Mouse (Mus musculus) heart, embryonic 16.5 days (tissue): ENCODE data around the gene Coq2. TPM values are rescaled to one million over a fixed set of nuclear protein-coding genes. Genes with fewer than 3 reads are reported as not detected.

Experiments
- ATAC-seq: fragments of 200-750 bp; cut with Nextera tagmentation; replicated peaks from 2 replicates; pipeline ENCODE4 v1.8.0; 2017; ENCODE audit warnings: moderate number of reproducible peaks; ENCODE audit not compliant: insufficient read depth, low FRiP score; ENCODE audit errors: extremely low read depth
- H3K27ac ChIP-seq: fragments of 300-500 bp; sonication (generic); 2 replicates; pipeline ENCODE4 v1.5.1; 2014; ENCODE audit warnings: mild to moderate bottlenecking, low read length, control low read depth, moderate library complexity
- H3K27me3 ChIP-seq: fragments of 300-500 bp; sonication (generic); 2 replicates; pipeline ENCODE4 v1.6.1; 2014; ENCODE audit warnings: low read length, mixed read lengths; ENCODE audit not compliant: control insufficient read depth, insufficient read depth
- H3K36me3 ChIP-seq: fragments of 300-500 bp; sonication (generic); 2 replicates; pipeline ENCODE4 v1.6.1; 2014; ENCODE audit not compliant: control insufficient read depth, insufficient read depth
- H3K4me1 ChIP-seq: fragments of 300-500 bp; sonication (generic); 2 replicates; pipeline ENCODE4 v1.6.1; 2014; ENCODE audit warnings: low read length, mixed read lengths; ENCODE audit not compliant: control insufficient read depth, insufficient read depth
- H3K4me2 ChIP-seq: fragments of 300-500 bp; sonication (generic); 2 replicates; pipeline ENCODE4 v1.6.1; 2014; ENCODE audit warnings: low read depth, mild to moderate bottlenecking, control low read depth, low read length
- H3K4me3 ChIP-seq: fragments of 300-500 bp; sonication (generic); 2 replicates; pipeline ENCODE4 v1.5.1; 2014; ENCODE audit warnings: mild to moderate bottlenecking, control low read depth, low read length
- H3K9ac ChIP-seq: fragments of 300-500 bp; sonication (generic); 2 replicates; pipeline ENCODE4 v1.6.1; 2014; ENCODE audit warnings: low read length, control low read depth
- H3K9me3 ChIP-seq: fragments of 300-500 bp; sonication (generic); replicated peaks from 2 replicates; pipeline ENCODE4 v1.6.1; 2016; ENCODE audit warnings: low read length; ENCODE audit not compliant: control insufficient read depth
- WGBS: fragments of 180-500 bp; shearing (Covaris S2); extraction: QIAGEN DNeasy Blood & Tissue Kit; methylation state at CpG from one replicate; pipeline ENCODE4 v1.1.7; 2014; 5-methylcytosine and 5-hydroxymethylcytosine counted together
- polyA plus RNA-seq: library from polyadenylated mRNA; unstranded; fragments of >200 nt; fragmentation: Nextera tagmentation; extraction: Ambion mirVana; gene quantifications from 2 replicates; pipeline ENCODE4 v1.2.1, GENCODE M21; 2015

Gene Coq2
- polyA plus RNA-seq, 1 experiment from 2014 or later, result 73.2 TPM

- H3K4me2 ChIP-seq, result no peak overlapping the region
- H3K4me1 ChIP-seq, result no peaks in the 10 kb centered on the region
- no peaks in the 10 kb centered on the region for H3K36me3 ChIP-seq
- no peaks in the 10 kb centered on the region for H3K9me3 ChIP-seq
- no peak overlapping the region for H3K4me3 ChIP-seq
- ATAC-seq, result no peak
- H3K27me3 ChIP-seq, result no peaks in the 10 kb centered on the region
- WGBS, result 86% methylated on average over 15 of the region's 15 CpGs
- no peak overlapping the region for H3K27ac ChIP-seq
- no peak overlapping the region for H3K9ac ChIP-seq
Measured at GRCm38 (mm10) chr5:100619586-100620275, 55.2 kb downstream of the Coq2 start.

GRCm38 (mm10) chr5:100613896-100614768 is 60.8 kb downstream of the Coq2 start:
- Histone ChIP-seq H3K4me1 (no peaks in the 10 kb centered on the region), H3K4me2 (no peak overlapping the region), H3K9ac (no peak overlapping the region), H3K27me3 (no peaks in the 10 kb centered on the region), H3K36me3 (no peaks in the 10 kb centered on the region), H3K9me3 (no peaks in the 10 kb centered on the region), H3K27ac (no peak overlapping the region), H3K4me3 (no peak overlapping the region)
- ATAC-seq, result no peak
- WGBS, result 80% methylated on average over 17 of the region's 17 CpGs

- WGBS, result 57% methylated on average over 9 of the region's 9 CpGs
- no peak overlapping the region for H3K9ac ChIP-seq
- ATAC-seq, result no peak
- peaks cover 7% of the 10 kb centered on the region; the same call in 1 of the 2 replicates for H3K4me1 ChIP-seq
- no peak overlapping the region for H3K27ac ChIP-seq
- H3K27me3 ChIP-seq, result no peaks in the 10 kb centered on the region
- no peak overlapping the region for H3K4me2 ChIP-seq
- no peaks in the 10 kb centered on the region for H3K9me3 ChIP-seq
- H3K36me3 ChIP-seq, result no peaks in the 10 kb centered on the region
- no peak overlapping the region for H3K4me3 ChIP-seq
Measured at GRCm38 (mm10) chr5:100607868-100608267, 67.1 kb downstream of the Coq2 start.

- H3K4me1 ChIP-seq, result peaks cover 7% of the 10 kb centered on the region; the same call in 1 of the 2 replicates
- H3K27me3 ChIP-seq, result no peaks in the 10 kb centered on the region
- no peak overlapping the region; the same call in 1 of the 2 replicates for H3K27ac ChIP-seq
- peak; percentile 55 for ATAC-seq
- WGBS, result 53% methylated on average over 4 of the region's 4 CpGs
- H3K4me2 ChIP-seq, result no peak overlapping the region
- no peak overlapping the region for H3K9ac ChIP-seq
- H3K9me3 ChIP-seq, result no peaks in the 10 kb centered on the region
- H3K36me3 ChIP-seq, result no peaks in the 10 kb centered on the region
- H3K4me3 ChIP-seq, result no peak overlapping the region
Measured at GRCm38 (mm10) chr5:100607090-100607762, 67.7 kb downstream of the Coq2 start.

- no peaks in the 10 kb centered on the region for H3K27me3 ChIP-seq
- no peaks in the 10 kb centered on the region for H3K36me3 ChIP-seq
- H3K9ac ChIP-seq, result no peak overlapping the region; the same call in 1 of the 2 replicates
- no peaks in the 10 kb centered on the region for H3K9me3 ChIP-seq
- peak; percentile 67 for ATAC-seq
- 48% methylated on average over 9 of the region's 9 CpGs for WGBS
- H3K4me2 ChIP-seq, result no peak overlapping the region
- peaks cover 7% of the 10 kb centered on the region; the same call in 1 of the 2 replicates for H3K4me1 ChIP-seq
- no peak overlapping the region for H3K4me3 ChIP-seq
- no peak overlapping the region for H3K27ac ChIP-seq
Measured at GRCm38 (mm10) chr5:100605828-100606229, 69.1 kb downstream of the Coq2 start.

Other genes with a start within 250 kb of the Coq2 start
- 9.9 and 10.8 TPM in 2 replicates for gene Lin54, start 174.5 kb downstream of the Coq2 start, polyA plus RNA-seq
- gene Cops4, start 156.8 kb downstream of the Coq2 start, polyA plus RNA-seq, result 137 and 151 TPM in 2 replicates
- 18.5 and 44.7 TPM in 2 replicates for gene Plac8, start 102.9 kb downstream of the Coq2 start, polyA plus RNA-seq
- 1.2 and 1.7 TPM in 2 replicates for gene Hpse, start 44.6 kb upstream of the Coq2 start, polyA plus RNA-seq
- gene Helq, start 123.5 kb upstream of the Coq2 start, polyA plus RNA-seq, result 8.7 and 9.5 TPM in 2 replicates
- gene Mrps18c, start 123.5 kb upstream of the Coq2 start, polyA plus RNA-seq, result 124 and 128 TPM in 2 replicates
- 29.5 and 38.1 TPM in 2 replicates for gene Abraxas1, start 145.8 kb upstream of the Coq2 start, polyA plus RNA-seq
- gene Gpat3, start 170.6 kb upstream of the Coq2 start, polyA plus RNA-seq, result 13.6 and 15.3 TPM in 2 replicates